Mouse (Mus musculus): ENCODE results near the gene Id4. TPM values are rescaled to one million over a fixed set of nuclear protein-coding genes. Genes with fewer than 3 reads are reported as not detected.

The Id4 gene
- 0.47 and 0.71 TPM in 2 replicates for polyA plus RNA-seq (2015; fragmentation: Nextera tagmentation; extraction: Ambion mirVana)

DNA sequence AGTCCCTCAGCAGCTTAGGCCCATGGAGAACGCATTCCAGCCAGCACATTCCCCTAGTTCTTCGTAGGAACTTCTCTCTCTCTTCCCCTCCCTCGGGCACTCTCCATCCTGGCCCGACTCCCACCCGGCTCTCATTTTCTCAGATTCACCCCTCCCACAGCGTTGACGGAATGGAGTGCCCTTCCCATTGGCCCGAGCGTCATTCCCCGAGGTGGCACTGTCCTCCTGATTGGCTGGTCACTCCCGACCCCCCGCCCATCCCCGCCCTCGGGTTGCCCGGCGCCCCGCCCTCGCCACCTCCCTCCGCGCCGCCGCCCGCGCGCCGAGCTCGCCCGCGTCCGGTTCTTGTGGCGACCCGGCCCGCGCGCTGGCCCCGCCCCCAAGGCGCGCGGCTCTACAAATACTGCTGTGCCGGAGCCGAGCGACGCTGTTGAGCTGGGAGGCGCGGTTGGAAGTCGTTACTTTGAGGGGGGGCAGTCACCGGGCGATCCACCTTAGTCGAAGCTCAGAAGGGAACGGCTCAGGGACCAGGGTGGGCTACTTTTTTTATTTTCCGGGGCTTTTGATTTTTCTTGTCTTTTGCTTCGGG lies at the start of gene Id4:
Gene Id4, plus strand, starts transcription at position 539 of the 589 bp plus-strand sequence.
- Histone ChIP-seq H3K27ac (ENCODE audit: low read depth) (peak within 1 kb of the TSS; percentile 39; the same call in 1 of the 2 replicates), H3K9me3 (ENCODE audit: low read length) (no peaks in the 10 kb centered on the region), H3K27me3 (ENCODE audit: insufficient read depth, low read length) (peaks cover 40% of the 10 kb centered on the region), H3K4me1 (ENCODE audit: insufficient read depth) (no peaks in the 10 kb centered on the region; the same call in 1 of the 2 replicates), H3K9ac (replicated peaks) (peak within 1 kb of the TSS; percentile 50), H3K4me2 (ENCODE audit: low read depth, low read length) (peak within 1 kb of the TSS; percentile 85), H3K36me3 (replicated peaks; ENCODE audit: insufficient read depth, low read length) (no peaks in the 10 kb centered on the region), H3K4me3 (ENCODE audit: low read depth, low read length) (peak within 1 kb of the TSS; percentile 55)
- TF ChIP-seq CTCF (IDR thresholded peaks at IDR 0.05; ENCODE audit: low read depth): no peak
- TF ChIP-seq EP300 (IDR thresholded peaks at IDR 0.05; ENCODE audit: low read depth): no peak
- 2% methylated on average over 39 of the region's 52 CpGs for WGBS (ENCODE audit: insufficient replicate concordance)
- peak; percentile 97 for ATAC-seq
- peak; percentile 86 for DNase-seq

DNA sequence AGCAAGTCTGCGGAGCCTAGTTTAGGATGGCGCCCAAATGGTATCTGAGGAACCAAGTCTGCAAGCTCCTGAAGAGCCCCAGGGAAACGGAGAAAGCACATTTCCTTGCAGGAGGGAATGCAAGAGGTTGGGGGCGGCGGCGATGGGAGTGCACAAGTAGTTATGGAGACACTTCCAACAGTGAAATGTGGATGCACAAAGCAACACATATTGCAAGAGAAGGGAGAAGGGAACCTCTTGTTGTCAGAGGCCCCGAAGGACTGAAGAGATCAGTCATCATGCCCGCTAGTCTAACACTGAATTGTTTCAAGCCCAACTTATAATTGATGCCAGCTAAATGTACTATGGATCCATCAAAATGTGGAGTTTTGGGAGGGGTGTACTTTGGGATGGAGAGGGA lies 33.9 kb upstream of the Id4 start:
- no peak for ATAC-seq
- Histone ChIP-seq H3K9ac (replicated peaks) (no peak overlapping the region), H3K4me3 (ENCODE audit: low read depth, low read length) (no peak overlapping the region), H3K27me3 (ENCODE audit: insufficient read depth, low read length) (0 out of 2 replicates have a peak, but pooled peaks cover 8% of the 10 kb centered on the region), H3K4me2 (ENCODE audit: low read depth, low read length) (peak overlapping the region; percentile 2; the same call in 1 of the 2 replicates), H3K4me1 (ENCODE audit: insufficient read depth) (peaks cover 3% of the 10 kb centered on the region; the same call in 1 of the 2 replicates), H3K9me3 (ENCODE audit: low read length) (no peaks in the 10 kb centered on the region), H3K36me3 (replicated peaks; ENCODE audit: insufficient read depth, low read length) (no peaks in the 10 kb centered on the region), H3K27ac (ENCODE audit: low read depth) (no peak overlapping the region)
- DNase-seq: no peak
- TF ChIP-seq CTCF (IDR thresholded peaks at IDR 0.05; ENCODE audit: low read depth) (no peak), EP300 (IDR thresholded peaks at IDR 0.05; ENCODE audit: low read depth) (no peak)
- 41% methylated on average over 8 of the region's 8 CpGs for WGBS (ENCODE audit: insufficient replicate concordance)

DNA sequence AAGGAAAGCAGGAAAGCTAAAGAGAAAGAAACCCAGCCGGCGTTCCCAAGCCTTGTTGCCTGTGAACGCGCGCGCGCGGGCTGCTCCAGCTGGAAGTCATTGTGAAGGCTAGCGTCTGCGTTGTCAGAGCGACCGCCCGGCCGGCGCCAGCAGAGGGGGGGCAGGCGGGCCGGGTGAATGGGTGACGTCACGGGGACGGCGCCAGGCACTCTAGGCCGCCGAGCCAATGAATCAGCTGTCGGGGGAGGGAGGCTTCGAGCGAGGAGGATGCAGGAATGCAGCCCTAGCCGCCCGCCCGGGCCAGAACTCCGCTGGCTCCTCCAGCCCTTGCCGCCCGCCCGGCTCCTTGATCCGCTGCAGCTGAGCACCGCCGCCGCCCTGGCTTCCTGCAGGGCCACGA lies 33.3 kb upstream of the Id4 start:
- Histone ChIP-seq H3K4me3 (ENCODE audit: low read depth, low read length) (peak overlapping the region; percentile 31), H3K9ac (replicated peaks) (no peak overlapping the region), H3K4me1 (ENCODE audit: insufficient read depth) (peaks cover 3% of the 10 kb centered on the region; the same call in 1 of the 2 replicates), H3K4me2 (ENCODE audit: low read depth, low read length) (peak overlapping the region; percentile 59), H3K27ac (ENCODE audit: low read depth) (no peak overlapping the region), H3K36me3 (replicated peaks; ENCODE audit: insufficient read depth, low read length) (no peaks in the 10 kb centered on the region), H3K27me3 (ENCODE audit: insufficient read depth, low read length) (0 out of 2 replicates have a peak, but pooled peaks cover 8% of the 10 kb centered on the region), H3K9me3 (ENCODE audit: low read length) (no peaks in the 10 kb centered on the region)
- TF ChIP-seq CTCF (IDR thresholded peaks at IDR 0.05; ENCODE audit: low read depth): no peak
- under 1% methylated on average over 32 of the region's 38 CpGs for WGBS (ENCODE audit: insufficient replicate concordance)
- peak; percentile 99 for ATAC-seq
- peak; percentile 86 for DNase-seq

DNA sequence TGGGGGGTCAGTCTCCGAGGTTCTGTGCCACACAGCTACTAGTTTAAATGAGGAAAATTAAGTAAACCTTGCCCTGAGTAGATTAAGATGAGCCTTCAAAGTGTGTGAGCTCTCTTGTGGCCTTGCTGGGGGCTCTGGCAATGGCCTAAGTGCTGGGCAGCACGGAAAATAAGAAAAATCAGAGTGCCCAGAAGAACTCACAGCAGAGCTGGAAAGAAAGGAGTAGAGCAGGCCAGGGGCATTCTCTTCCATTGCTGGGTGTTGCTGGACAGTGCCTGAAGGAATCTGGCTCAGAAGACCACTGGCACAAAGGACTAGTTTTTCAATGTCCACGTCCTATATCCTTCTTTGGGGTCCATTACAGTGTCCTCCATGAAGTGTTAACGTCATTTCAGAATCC lies 32.9 kb upstream of the Id4 start:
- H3K36me3 ChIP-seq (replicated peaks; ENCODE audit: insufficient read depth, low read length): no peaks in the 10 kb centered on the region
- H3K27me3 ChIP-seq (ENCODE audit: insufficient read depth, low read length): 0 out of 2 replicates have a peak, but pooled peaks cover 8% of the 10 kb centered on the region
- no peak for DNase-seq
- ATAC-seq: peak; percentile 14; the same call in 1 of the 2 replicates
- H3K9me3 ChIP-seq (ENCODE audit: low read length): no peaks in the 10 kb centered on the region
- WGBS (ENCODE audit: insufficient replicate concordance): 27% methylated on average over 4 of the region's 4 CpGs
- H3K4me3 ChIP-seq (ENCODE audit: low read depth, low read length): peak overlapping the region; percentile 31
- H3K4me1 ChIP-seq (ENCODE audit: insufficient read depth): peaks cover 3% of the 10 kb centered on the region; the same call in 1 of the 2 replicates
- no peak overlapping the region for H3K27ac ChIP-seq (ENCODE audit: low read depth)
- H3K4me2 ChIP-seq (ENCODE audit: low read depth, low read length): peak overlapping the region; percentile 59
- H3K9ac ChIP-seq (replicated peaks): no peak overlapping the region
- TF ChIP-seq EP300 (IDR thresholded peaks at IDR 0.05; ENCODE audit: low read depth) (no peak), CTCF (IDR thresholded peaks at IDR 0.05; ENCODE audit: low read depth) (no peak)

DNA sequence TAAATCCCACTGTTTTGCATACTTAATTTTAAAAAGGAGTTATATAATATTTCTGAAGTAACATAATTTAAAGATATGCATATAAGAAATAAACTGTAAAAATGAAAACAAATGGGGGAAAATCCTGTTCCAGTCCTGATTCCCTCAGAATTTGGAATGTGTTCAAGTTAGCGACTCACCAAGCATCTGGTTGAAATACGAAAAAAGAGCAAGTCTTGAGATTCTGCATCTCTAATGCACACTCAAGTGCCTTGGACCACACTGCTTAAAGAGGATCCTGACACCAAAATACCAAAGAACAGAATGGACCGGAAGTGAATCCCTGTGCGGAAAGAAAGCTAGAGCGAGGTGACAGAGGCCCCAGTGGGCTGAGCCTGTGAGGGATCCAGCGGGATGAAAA lies 30.0 kb upstream of the Id4 start:
- peaks cover 3% of the 10 kb centered on the region; the same call in 1 of the 2 replicates for H3K4me1 ChIP-seq (ENCODE audit: insufficient read depth)
- 63% methylated on average over 6 of the region's 6 CpGs for WGBS (ENCODE audit: insufficient replicate concordance)
- no peak for ATAC-seq
- DNase-seq: no peak
- no peak overlapping the region for H3K4me3 ChIP-seq (ENCODE audit: low read depth, low read length)
- H3K4me2 ChIP-seq (ENCODE audit: low read depth, low read length): no peak overlapping the region
- H3K27ac ChIP-seq (ENCODE audit: low read depth): no peak overlapping the region
- H3K9ac ChIP-seq (replicated peaks): no peak overlapping the region
- 0 out of 2 replicates have a peak, but pooled peaks cover 8% of the 10 kb centered on the region for H3K27me3 ChIP-seq (ENCODE audit: insufficient read depth, low read length)
- TF ChIP-seq EP300 (IDR thresholded peaks at IDR 0.05; ENCODE audit: low read depth) (no peak), CTCF (IDR thresholded peaks at IDR 0.05; ENCODE audit: low read depth) (no peak)
- H3K36me3 ChIP-seq (replicated peaks; ENCODE audit: insufficient read depth, low read length): no peaks in the 10 kb centered on the region
- H3K9me3 ChIP-seq (ENCODE audit: low read length): no peaks in the 10 kb centered on the region

DNA sequence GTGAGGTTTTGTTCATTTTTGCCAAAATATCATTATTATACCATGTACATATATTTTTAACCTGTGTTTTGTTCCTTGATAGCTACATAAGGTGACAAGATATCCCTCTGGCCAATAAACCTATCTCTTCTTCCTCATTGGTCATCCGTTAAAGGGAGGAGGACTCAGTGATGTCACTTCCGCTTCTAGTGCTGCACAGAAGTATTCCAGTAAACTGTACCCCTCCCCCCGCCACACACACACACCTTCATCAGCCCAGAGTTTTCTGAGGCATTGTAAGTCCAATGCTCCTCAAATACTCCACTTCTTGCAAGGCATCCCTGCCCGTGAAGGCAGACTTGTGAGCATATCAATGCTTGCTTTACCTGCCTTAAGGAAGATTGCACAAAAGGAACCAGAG lies 24.6 kb upstream of the Id4 start:
- no peak overlapping the region for H3K4me2 ChIP-seq (ENCODE audit: low read depth, low read length)
- no peaks in the 10 kb centered on the region for H3K36me3 ChIP-seq (replicated peaks; ENCODE audit: insufficient read depth, low read length)
- H3K4me3 ChIP-seq (ENCODE audit: low read depth, low read length): no peak overlapping the region
- H3K27me3 ChIP-seq (ENCODE audit: insufficient read depth, low read length): no peaks in the 10 kb centered on the region
- DNase-seq: no peak
- H3K4me1 ChIP-seq (ENCODE audit: insufficient read depth): no peaks in the 10 kb centered on the region
- WGBS (ENCODE audit: insufficient replicate concordance): 65% methylated on average over 4 of the region's 4 CpGs
- H3K9me3 ChIP-seq (ENCODE audit: low read length): no peaks in the 10 kb centered on the region
- ATAC-seq: no peak
- no peak overlapping the region for H3K9ac ChIP-seq (replicated peaks)
- no peak for TF ChIP-seq CTCF (IDR thresholded peaks at IDR 0.05; ENCODE audit: low read depth)
- TF ChIP-seq EP300 (IDR thresholded peaks at IDR 0.05; ENCODE audit: low read depth): no peak
- H3K27ac ChIP-seq (ENCODE audit: low read depth): no peak overlapping the region
